Mouse (Mus musculus) liver, postnatal 0 days (tissue): ENCODE results near the gene Nrn1l.

ENCODE experiments used
- CTCF ChIP-seq: sonication (generic); IDR thresholded peaks from 2 replicates; pipeline ENCODE4 v1.5.1; 2016; ENCODE audit warnings: antibody characterized with exemption, low read depth
- EP300 ChIP-seq: IDR thresholded peaks from 2 replicates; pipeline ENCODE4 v1.6.1; 2016; ENCODE audit warnings: antibody characterized with exemption, low read depth, mild to moderate bottlenecking

- no peak for TF ChIP-seq CTCF
- TF ChIP-seq EP300: no peak
Observed at GRCm38 (mm10) chr8:105854303-105854702, 39.1 kb upstream of the Nrn1l start.
